Mouse (Mus musculus) intestine, embryonic 14.5 days (tissue): Measurements from ENCODE around the gene Tmem198. TPM values are rescaled to one million over a fixed set of nuclear protein-coding genes. Genes with fewer than 3 reads are reported as not detected.

Source experiments
- ATAC-seq: fragments of 200-750 bp; cut with Nextera tagmentation; replicated peaks from 2 replicates; pipeline ENCODE4 v1.8.0; 2017; ENCODE audit warnings: low read depth, moderate number of reproducible peaks, moderate TSS enrichment, moderate library complexity; ENCODE audit not compliant: low FRiP score, low TSS enrichment
- DNase-seq: peaks from one replicate; pipeline ENCODE4 v3.0.0-alpha.2; 2018; ENCODE audit warnings: low spot score
- H3K27ac ChIP-seq: fragments of 300-500 bp; sonication (generic); 2 replicates; pipeline ENCODE4 v1.5.1; 2014; ENCODE audit warnings: low read depth, mild to moderate bottlenecking, control low read depth
- H3K27me3 ChIP-seq: fragments of 300-500 bp; sonication (generic); replicated peaks from 2 replicates; pipeline ENCODE4 v1.6.1; 2014; ENCODE audit warnings: low read length, control low read depth; ENCODE audit not compliant: control insufficient read depth, insufficient read depth
- H3K36me3 ChIP-seq: fragments of 300-500 bp; sonication (generic); 2 replicates; pipeline ENCODE4 v1.6.1; 2014; ENCODE audit warnings: low read length, control low read depth; ENCODE audit not compliant: control insufficient read depth, insufficient read depth
- H3K4me1 ChIP-seq: fragments of 300-500 bp; sonication (generic); replicated peaks from 2 replicates; pipeline ENCODE4 v1.6.1; 2014; ENCODE audit warnings: low read length, control low read depth, mixed read lengths; ENCODE audit not compliant: control insufficient read depth, insufficient read depth
- H3K4me2 ChIP-seq: fragments of 300-500 bp; sonication (generic); 2 replicates; pipeline ENCODE4 v1.6.1; 2014; ENCODE audit warnings: low read length
- H3K4me3 ChIP-seq: fragments of 300-500 bp; sonication (generic); 2 replicates; pipeline ENCODE4 v1.5.1; 2014; ENCODE audit warnings: low read depth, low read length, control low read depth, mixed read lengths
- H3K9ac ChIP-seq: fragments of 300-500 bp; sonication (generic); 2 replicates; pipeline ENCODE4 v1.6.1; 2014; ENCODE audit warnings: mild to moderate bottlenecking, low read length
- H3K9me3 ChIP-seq: fragments of 300-500 bp; sonication (generic); 2 replicates; pipeline ENCODE4 v1.6.1; 2016; ENCODE audit warnings: low read length, control low read depth; ENCODE audit not compliant: control insufficient read depth
- WGBS: fragments of 180-500 bp; shearing (Covaris S2); extraction: QIAGEN DNeasy Blood & Tissue Kit; methylation state at CpG from one replicate; pipeline ENCODE4 v1.1.7; 2014; 5-methylcytosine and 5-hydroxymethylcytosine counted together
- polyA plus RNA-seq: library from polyadenylated mRNA; unstranded; fragments of >200 nt; fragmentation: Nextera tagmentation; extraction: Ambion mirVana; gene quantifications from 2 replicates; pipeline ENCODE4 v1.2.1, GENCODE M21; 2014

Gene Tmem198
- polyA plus RNA-seq, 1 experiment from 2014 or later, result 1.9 TPM

- Histone ChIP-seq H3K9ac (peak overlapping the region; percentile 98), H3K27ac (no peak overlapping the region), H3K4me2 (peak overlapping the region; percentile 91), H3K27me3 (no peaks in the 10 kb centered on the region), H3K4me1 (peaks cover 27% of the 10 kb centered on the region), H3K36me3 (peaks cover 53% of the 10 kb centered on the region), H3K9me3 (no peaks in the 10 kb centered on the region), H3K4me3 (peak overlapping the region; percentile 75)
- ATAC-seq (no peak), DNase-seq (no peak)
- 65% methylated on average over 9 of the region's 9 CpGs for WGBS
These were observed 25.1 kb downstream of the Tmem198 start for GRCm38 (mm10) chr1:75504256-75505045.

- Histone ChIP-seq H3K27me3 (no peaks in the 10 kb centered on the region), H3K9me3 (no peaks in the 10 kb centered on the region), H3K4me3 (peak overlapping the region; percentile 75), H3K36me3 (peaks cover 44% of the 10 kb centered on the region), H3K4me1 (peaks cover 27% of the 10 kb centered on the region), H3K27ac (peak overlapping the region; percentile 99), H3K9ac (peak overlapping the region; percentile 98), H3K4me2 (peak overlapping the region; percentile 91)
- WGBS, result under 1% methylated on average over 84 of the region's 84 CpGs
- DNase-seq, result peak; percentile 89
- ATAC-seq, result peak; percentile 54
These were observed 26.0 kb downstream of the Tmem198 start for GRCm38 (mm10) chr1:75505159-75505955.

GRCm38 (mm10) chr1:75505956-75506831, 26.9 kb downstream of the Tmem198 start, which contains the start of gene Obsl1:
Gene Obsl1 (minus strand): TSS chr1:75506452.
- WGBS, result under 1% methylated on average over 65 of the region's 65 CpGs

GRCm38 (mm10) chr1:75507006-75507405, 27.7 kb downstream of the Tmem198 start, which contains the start of gene Inha:
Gene Inha (plus strand): TSS chr1:75507077.
- no peak for DNase-seq
- Histone ChIP-seq H3K9me3 (no peaks in the 10 kb centered on the region), H3K4me3 (peak within 1 kb of the TSS; percentile 75), H3K4me1 (peaks cover 38% of the 10 kb centered on the region), H3K27me3 (no peaks in the 10 kb centered on the region), H3K4me2 (peak within 1 kb of the TSS; percentile 91), H3K9ac (peak within 1 kb of the TSS; percentile 98), H3K36me3 (peaks cover 27% of the 10 kb centered on the region), H3K27ac (peak within 1 kb of the TSS; percentile 99)
- 56% methylated on average over 10 of the region's 10 CpGs for WGBS
- 0 out of 2 replicates have a peak, but pooled peaks have one; percentile 0 for ATAC-seq

More at GRCm38 (mm10) chr1:75505956-75506831, 26.9 kb downstream of the Tmem198 start, which contains the start of gene Obsl1:
- ATAC-seq (peak; percentile 92), DNase-seq (peak; percentile 91)
- Histone ChIP-seq H3K4me3 (peak within 1 kb of the TSS; percentile 75), H3K4me2 (peak within 1 kb of the TSS; percentile 91), H3K36me3 (peaks cover 35% of the 10 kb centered on the region), H3K27me3 (no peaks in the 10 kb centered on the region), H3K9ac (peak within 1 kb of the TSS; percentile 98), H3K9me3 (no peaks in the 10 kb centered on the region), H3K27ac (peak within 1 kb of the TSS; percentile 99), H3K4me1 (peaks cover 33% of the 10 kb centered on the region)

- no peak for DNase-seq
- H3K27ac ChIP-seq, result no peak overlapping the region
- no peaks in the 10 kb centered on the region for H3K9me3 ChIP-seq
- no peak overlapping the region for H3K9ac ChIP-seq
- no peaks in the 10 kb centered on the region for H3K27me3 ChIP-seq
- H3K36me3 ChIP-seq, result peaks cover 1% of the 10 kb centered on the region
- H3K4me1 ChIP-seq, result peaks cover 25% of the 10 kb centered on the region
- no peak overlapping the region for H3K4me2 ChIP-seq
- no peak for ATAC-seq
- 65% methylated on average over 20 of the region's 20 CpGs for WGBS
- H3K4me3 ChIP-seq, result no peak overlapping the region
These were observed 30.3 kb downstream of the Tmem198 start for GRCm38 (mm10) chr1:75509586-75509985.

- Histone ChIP-seq H3K4me3 (no peak overlapping the region), H3K9me3 (no peaks in the 10 kb centered on the region), H3K36me3 (no peaks in the 10 kb centered on the region), H3K27ac (no peak overlapping the region), H3K4me1 (peaks cover 22% of the 10 kb centered on the region), H3K9ac (no peak overlapping the region), H3K4me2 (no peak overlapping the region), H3K27me3 (no peaks in the 10 kb centered on the region)
- no peak for DNase-seq
- WGBS, result 75% methylated on average over 5 of the region's 5 CpGs
- no peak for ATAC-seq
These were observed 30.8 kb downstream of the Tmem198 start for GRCm38 (mm10) chr1:75510154-75510553.

GRCm38 (mm10) chr1:75511437-75512210, 32.3 kb downstream of the Tmem198 start:
- Histone ChIP-seq H3K9ac (no peak overlapping the region), H3K4me1 (peaks cover 22% of the 10 kb centered on the region), H3K27ac (peak overlapping the region; percentile 47), H3K4me2 (no peak overlapping the region), H3K36me3 (no peaks in the 10 kb centered on the region), H3K9me3 (no peaks in the 10 kb centered on the region), H3K27me3 (no peaks in the 10 kb centered on the region), H3K4me3 (no peak overlapping the region)
- ATAC-seq (peak; percentile 58), DNase-seq (no peak)
- 43% methylated on average over 4 of the region's 4 CpGs for WGBS
